Mouse (Mus musculus) midbrain, embryonic 16.5 days (tissue): ENCODE measurements around the gene Grin2d. TPM values are rescaled to one million over a fixed set of nuclear protein-coding genes. Genes with fewer than 3 reads are reported as not detected.
A peak's percentile ranks its signal among the peaks of the same experiment; 100 is the strongest.
"Not testable (repeated sequence)": the region's sequence is repeated elsewhere in the genome, so short reads cannot be mapped to it uniquely, and the experiment has no call there.

Experiments
- ATAC-seq: fragments of 200-750 bp; cut with Nextera tagmentation; 2 replicates; pipeline ENCODE4 v1.8.0; 2017; ENCODE audit warnings: moderate TSS enrichment
- H3K27ac ChIP-seq: fragments of 300-500 bp; sonication (generic); 2 replicates; pipeline ENCODE4 v1.5.1; 2014; ENCODE audit warnings: mild to moderate bottlenecking, low read length, mixed read lengths
- H3K27me3 ChIP-seq: fragments of 300-500 bp; sonication (generic); 2 replicates; pipeline ENCODE4 v1.6.1; 2014; ENCODE audit warnings: low read depth, low read length, mixed read lengths; ENCODE audit not compliant: control insufficient read depth, insufficient read depth
- H3K36me3 ChIP-seq: fragments of 300-500 bp; sonication (generic); 2 replicates; pipeline ENCODE4 v1.6.1; 2014; ENCODE audit warnings: mild to moderate bottlenecking, low read length, moderate library complexity, mixed read lengths; ENCODE audit not compliant: control insufficient read depth, insufficient read depth
- H3K4me1 ChIP-seq: fragments of 300-500 bp; sonication (generic); 2 replicates; pipeline ENCODE4 v1.6.1; 2014; ENCODE audit warnings: mild to moderate bottlenecking, low read length, mixed read lengths; ENCODE audit not compliant: control insufficient read depth, insufficient read depth
- H3K4me2 ChIP-seq: fragments of 300-500 bp; sonication (generic); 2 replicates; pipeline ENCODE4 v1.6.1; 2014; ENCODE audit warnings: mild to moderate bottlenecking, low read length, mixed read lengths
- H3K4me3 ChIP-seq: fragments of 300-500 bp; sonication (generic); 2 replicates; pipeline ENCODE4 v1.5.1; 2014; ENCODE audit warnings: low read depth, mild to moderate bottlenecking, low read length, moderate library complexity, mixed read lengths
- H3K9ac ChIP-seq: fragments of 300-500 bp; sonication (generic); 2 replicates; pipeline ENCODE4 v1.6.1; 2014; ENCODE audit warnings: low read depth, low read length, mixed read lengths
- H3K9me3 ChIP-seq: fragments of 300-500 bp; sonication (generic); replicated peaks from 2 replicates; pipeline ENCODE4 v1.6.1; 2014; ENCODE audit warnings: mild to moderate bottlenecking, low read length, mixed read lengths; ENCODE audit not compliant: control insufficient read depth, poor library complexity, severe bottlenecking
- WGBS: fragments of 180-500 bp; shearing (Covaris S2); extraction: QIAGEN DNeasy Blood & Tissue Kit; methylation state at CpG from one replicate; pipeline ENCODE4 v1.1.7; 2014; 5-methylcytosine and 5-hydroxymethylcytosine counted together
- polyA plus RNA-seq: library from polyadenylated mRNA; unstranded; fragments of >200 nt; fragmentation: Nextera tagmentation; extraction: Ambion mirVana; gene quantifications from 2 replicates; pipeline ENCODE4 v1.2.1, GENCODE M21; 2015

Grin2d gene
- polyA plus RNA-seq, result 3.4 and 4.8 TPM in 2 replicates

- not testable (repeated sequence) for ATAC-seq, H3K4me3 ChIP-seq
- peaks cover 46% of the 10 kb centered on the region for H3K36me3 ChIP-seq
These were observed at the start of gene Grin2d for GRCm38 (mm10) chr7:45878278-45878677. Grin2d (minus strand) TSS chr7:45878378.

DNA sequence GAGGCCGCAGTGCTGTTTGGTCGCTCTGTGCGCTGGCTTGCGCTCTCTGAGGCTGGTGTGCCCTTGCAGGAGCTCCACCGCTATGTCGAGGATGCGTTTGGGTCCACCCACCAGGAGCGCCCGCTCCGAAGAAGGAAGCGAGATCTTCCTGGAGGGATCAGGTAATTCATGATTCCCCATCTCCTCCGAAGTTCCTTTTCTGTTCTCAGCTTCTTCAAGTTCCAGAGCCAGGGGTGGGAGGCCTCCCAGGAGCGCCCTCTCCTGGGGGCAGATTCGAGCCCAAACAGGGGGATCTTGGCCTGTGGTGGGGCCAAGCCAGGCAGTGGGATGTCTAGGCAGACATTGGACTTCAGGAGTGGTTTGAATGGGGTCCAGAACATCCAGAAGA, 46.2 kb upstream of the Grin2d start:
- H3K4me2 ChIP-seq, result peak overlapping the region; percentile 68
- no peak overlapping the region for H3K27ac ChIP-seq
- H3K9me3 ChIP-seq, result no peaks in the 10 kb centered on the region
- peak overlapping the region; percentile 34; the same call in 1 of the 2 replicates for H3K9ac ChIP-seq
- H3K36me3 ChIP-seq, result no peaks in the 10 kb centered on the region
- peaks cover 6% of the 10 kb centered on the region; the same call in 1 of the 2 replicates for H3K27me3 ChIP-seq
- 13% methylated on average over 14 of the region's 14 CpGs for WGBS
- peaks cover 3% of the 10 kb centered on the region; the same call in 1 of the 2 replicates for H3K4me1 ChIP-seq
- peak overlapping the region; percentile 51 for H3K4me3 ChIP-seq
- no peak for ATAC-seq

More at GRCm38 (mm10) chr7:45878278-45878677, at the start of gene Grin2d:
- H3K4me1 ChIP-seq, result peaks cover 17% of the 10 kb centered on the region
- 78% methylated on average over 1 of the region's 1 CpGs for WGBS
- H3K9me3 ChIP-seq, H3K4me2 ChIP-seq, H3K27ac ChIP-seq, H3K9ac ChIP-seq, H3K27me3 ChIP-seq: not testable (repeated sequence)

DNA sequence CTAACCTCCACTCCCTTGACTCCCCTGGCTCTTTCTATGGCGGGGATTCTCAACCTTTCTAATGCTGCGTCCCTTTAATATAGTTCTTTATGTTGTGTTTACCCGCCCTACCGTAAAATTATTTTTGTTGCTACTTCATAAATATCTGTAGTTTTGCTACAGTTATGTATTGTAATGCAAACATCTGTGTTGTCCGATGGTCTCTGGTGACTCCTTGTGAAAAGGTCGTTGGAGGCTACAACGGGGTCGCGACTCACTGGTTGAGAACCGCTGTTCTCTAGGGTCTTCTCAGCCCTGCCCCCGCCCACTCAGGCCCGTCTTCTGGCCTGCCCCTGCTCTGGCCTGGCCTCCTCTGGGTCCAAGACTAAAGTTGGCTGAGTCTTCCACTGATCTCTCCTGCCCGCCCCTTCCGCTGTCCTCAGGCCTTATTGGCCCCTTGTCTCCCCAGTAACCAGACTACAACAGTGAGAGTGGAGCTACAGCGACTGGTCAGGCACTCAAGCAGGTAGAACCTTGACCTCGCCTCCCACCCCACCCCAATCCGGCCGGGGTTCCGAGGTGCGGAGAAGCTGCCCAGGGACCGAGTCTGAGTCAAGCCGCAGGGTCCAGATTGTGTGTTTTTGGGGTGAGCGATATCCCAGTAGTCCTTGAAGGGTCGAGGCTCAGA, 45.7 kb upstream of the Grin2d start, which contains the start of gene Ccdc114:
Gene Ccdc114, plus strand, starts transcription at position 311 of the 667 bp plus-strand sequence.
- peak within 1 kb of the TSS; percentile 68 for H3K4me2 ChIP-seq
- no peaks in the 10 kb centered on the region for H3K9me3 ChIP-seq
- peak within 1 kb of the TSS; percentile 51 for H3K4me3 ChIP-seq
- H3K9ac ChIP-seq, result peak within 1 kb of the TSS; percentile 59
- H3K4me1 ChIP-seq, result peaks cover 3% of the 10 kb centered on the region; the same call in 1 of the 2 replicates
- WGBS, result 4% methylated on average over 24 of the region's 24 CpGs
- H3K36me3 ChIP-seq, result no peaks in the 10 kb centered on the region
- peaks cover 4% of the 10 kb centered on the region; the same call in 1 of the 2 replicates for H3K27me3 ChIP-seq
- peak within 1 kb of the TSS; percentile 80 for H3K27ac ChIP-seq
- ATAC-seq, result peak; percentile 46

- under 1% methylated on average over 37 of the region's 37 CpGs for WGBS
- peak overlapping the region; percentile 51 for H3K4me3 ChIP-seq
- peak overlapping the region; percentile 68 for H3K4me2 ChIP-seq
- H3K9me3 ChIP-seq, result no peaks in the 10 kb centered on the region
- peak overlapping the region; percentile 59 for H3K9ac ChIP-seq
- peak overlapping the region; percentile 80 for H3K27ac ChIP-seq
- H3K4me1 ChIP-seq, result peaks cover 3% of the 10 kb centered on the region; the same call in 1 of the 2 replicates
- peaks cover 3% of the 10 kb centered on the region; the same call in 1 of the 2 replicates for H3K27me3 ChIP-seq
- peak; percentile 90 for ATAC-seq
- no peaks in the 10 kb centered on the region for H3K36me3 ChIP-seq
These were observed 45.0 kb upstream of the Grin2d start for GRCm38 (mm10) chr7:45922928-45923761.

- H3K4me1 ChIP-seq, result peaks cover 8% of the 10 kb centered on the region
- no peaks in the 10 kb centered on the region for H3K36me3 ChIP-seq
- H3K4me3 ChIP-seq, result no peak overlapping the region
- no peak overlapping the region for H3K9ac ChIP-seq
- peak overlapping the region; percentile 68; the same call in 1 of the 2 replicates for H3K4me2 ChIP-seq
- H3K9me3 ChIP-seq, result no peaks in the 10 kb centered on the region
- no peak overlapping the region for H3K27ac ChIP-seq
- WGBS, result 88% methylated on average over 12 of the region's 12 CpGs
- no peak for ATAC-seq
- no peaks in the 10 kb centered on the region for H3K27me3 ChIP-seq
These were observed 43.9 kb upstream of the Grin2d start for GRCm38 (mm10) chr7:45921950-45922600.

GRCm38 (mm10) chr7:45921242-45921621, 43.1 kb upstream of the Grin2d start, which contains the start of gene Emp3:
Emp3 (minus strand) TSS chr7:45921404.
- Histone ChIP-seq H3K4me1 (peaks cover 16% of the 10 kb centered on the region), H3K27ac (no peak within 1 kb of the TSS), H3K36me3 (no peaks in the 10 kb centered on the region), H3K4me3 (no peak within 1 kb of the TSS; the same call in 1 of the 2 replicates), H3K9ac (no peak within 1 kb of the TSS; the same call in 1 of the 2 replicates), H3K9me3 (no peaks in the 10 kb centered on the region), H3K27me3 (no peaks in the 10 kb centered on the region), H3K4me2 (no peak within 1 kb of the TSS)
- ATAC-seq, result no peak
- WGBS, result 50% methylated on average over 9 of the region's 9 CpGs

GRCm38 (mm10) chr7:45920583-45921241, 42.5 kb upstream of the Grin2d start:
- peaks cover 21% of the 10 kb centered on the region for H3K4me1 ChIP-seq
- no peaks in the 10 kb centered on the region for H3K36me3 ChIP-seq
- no peak for ATAC-seq
- H3K27me3 ChIP-seq, result no peaks in the 10 kb centered on the region
- no peaks in the 10 kb centered on the region for H3K9me3 ChIP-seq
- WGBS, result 58% methylated on average over 9 of the region's 9 CpGs
- no peak overlapping the region for H3K4me2 ChIP-seq
- H3K9ac ChIP-seq, result no peak overlapping the region; the same call in 1 of the 2 replicates
- H3K4me3 ChIP-seq, result no peak overlapping the region; the same call in 1 of the 2 replicates
- H3K27ac ChIP-seq, result no peak overlapping the region

GRCm38 (mm10) chr7:45919761-45920160, 41.6 kb upstream of the Grin2d start:
- H3K4me3 ChIP-seq, result no peak overlapping the region
- no peaks in the 10 kb centered on the region for H3K27me3 ChIP-seq
- no peak overlapping the region for H3K9ac ChIP-seq
- no peaks in the 10 kb centered on the region for H3K9me3 ChIP-seq
- H3K4me2 ChIP-seq, result no peak overlapping the region
- peaks cover 22% of the 10 kb centered on the region for H3K4me1 ChIP-seq
- no peak overlapping the region for H3K27ac ChIP-seq
- WGBS, result 81% methylated on average over 4 of the region's 4 CpGs
- H3K36me3 ChIP-seq, result no peaks in the 10 kb centered on the region
- ATAC-seq, result no peak
